Mouse (Mus musculus): Measurements from ENCODE around the gene Tgfb3. TPM values are rescaled to one million over a fixed set of nuclear protein-coding genes. Genes with fewer than 3 reads are reported as not detected.

Gene Tgfb3
- total and polyA plus RNA-seq, 2 experiments from 2014 or later = 12.1 to 14.2 TPM

DNA sequence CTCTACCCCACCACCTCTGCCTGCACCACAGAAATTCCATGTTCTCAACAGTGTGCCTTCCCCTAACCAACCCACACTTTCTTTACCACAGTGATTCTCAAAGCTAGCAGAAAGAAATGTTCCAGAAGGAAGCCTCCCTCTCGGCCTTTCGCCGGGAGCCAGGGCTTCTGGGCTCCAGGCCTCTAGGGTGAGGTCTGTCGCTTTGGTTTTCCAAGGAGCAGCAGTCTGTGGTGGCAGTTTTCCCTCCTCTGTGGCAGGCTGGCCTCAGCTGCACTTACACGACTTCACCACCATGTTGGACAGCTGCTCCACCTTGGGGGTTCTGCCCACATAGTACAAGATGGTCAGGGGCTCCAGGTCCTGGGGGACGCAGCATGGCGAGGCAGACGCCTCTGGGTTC lies 21.3 kb downstream of the Tgfb3 start:
- TF ChIP-seq CTCF (IDR thresholded peaks at IDR 0.05; ENCODE audit: low read depth) = no peak
- no peak for TF ChIP-seq EP300 (IDR thresholded peaks at IDR 0.05; ENCODE audit: low read depth)
- no peak for DNase-seq (ENCODE audit: low spot score)
- no peak for ATAC-seq (ENCODE audit: insufficient read depth, low read depth)
- Histone ChIP-seq H3K27me3 (ENCODE audit: control insufficient read depth, insufficient read depth, low read length) (no peaks in the 10 kb centered on the region), H3K9me3 (replicated peaks; ENCODE audit: control insufficient read depth, low read length) (no peaks in the 10 kb centered on the region), H3K36me3 (replicated peaks; ENCODE audit: control insufficient read depth, insufficient read depth, low read length) (peaks cover 29% of the 10 kb centered on the region), H3K27ac (ENCODE audit: low read depth) (no peak overlapping the region), H3K4me2 (ENCODE audit: low read depth, low read length) (no peak overlapping the region), H3K4me1 (ENCODE audit: control insufficient read depth, insufficient read depth) (no peaks in the 10 kb centered on the region), H3K9ac (replicated peaks; ENCODE audit: low read depth, low read length) (no peak overlapping the region), H3K4me3 (ENCODE audit: low read depth, low read length) (no peak overlapping the region)
- WGBS = 86% methylated on average over 8 of the region's 8 CpGs

DNA sequence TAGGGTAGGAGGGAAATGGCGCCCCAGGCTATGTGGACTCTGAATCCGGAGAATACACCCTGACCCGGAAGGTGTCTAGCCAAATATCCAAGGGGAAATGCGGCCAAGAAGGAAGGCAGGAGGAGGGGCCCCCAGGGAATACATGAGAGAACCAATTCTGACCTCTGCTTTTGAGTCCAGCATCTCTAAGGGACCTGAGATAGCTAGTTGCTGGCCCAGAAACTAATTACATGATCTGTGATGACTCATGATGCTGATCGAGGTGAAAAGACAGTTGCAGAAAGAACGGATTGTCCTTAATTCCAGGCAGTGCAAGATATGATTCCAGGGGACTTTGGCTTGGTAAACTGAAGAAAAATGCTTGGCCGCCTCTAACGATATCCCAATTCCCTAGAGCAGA lies 21.9 kb downstream of the Tgfb3 start:
- Histone ChIP-seq H3K4me3 (ENCODE audit: low read depth, low read length) (no peak overlapping the region), H3K36me3 (replicated peaks; ENCODE audit: control insufficient read depth, insufficient read depth, low read length) (peaks cover 24% of the 10 kb centered on the region), H3K9ac (replicated peaks; ENCODE audit: low read depth, low read length) (no peak overlapping the region), H3K27me3 (ENCODE audit: control insufficient read depth, insufficient read depth, low read length) (no peaks in the 10 kb centered on the region), H3K4me2 (ENCODE audit: low read depth, low read length) (no peak overlapping the region), H3K4me1 (ENCODE audit: control insufficient read depth, insufficient read depth) (no peaks in the 10 kb centered on the region), H3K27ac (ENCODE audit: low read depth) (no peak overlapping the region), H3K9me3 (replicated peaks; ENCODE audit: control insufficient read depth, low read length) (no peaks in the 10 kb centered on the region)
- DNase-seq (ENCODE audit: low spot score) = no peak
- 81% methylated on average over 8 of the region's 8 CpGs for WGBS
- TF ChIP-seq EP300 (IDR thresholded peaks at IDR 0.05; ENCODE audit: low read depth) (no peak), CTCF (IDR thresholded peaks at IDR 0.05; ENCODE audit: low read depth) (no peak)
- ATAC-seq (ENCODE audit: insufficient read depth, low read depth) = no peak

DNA sequence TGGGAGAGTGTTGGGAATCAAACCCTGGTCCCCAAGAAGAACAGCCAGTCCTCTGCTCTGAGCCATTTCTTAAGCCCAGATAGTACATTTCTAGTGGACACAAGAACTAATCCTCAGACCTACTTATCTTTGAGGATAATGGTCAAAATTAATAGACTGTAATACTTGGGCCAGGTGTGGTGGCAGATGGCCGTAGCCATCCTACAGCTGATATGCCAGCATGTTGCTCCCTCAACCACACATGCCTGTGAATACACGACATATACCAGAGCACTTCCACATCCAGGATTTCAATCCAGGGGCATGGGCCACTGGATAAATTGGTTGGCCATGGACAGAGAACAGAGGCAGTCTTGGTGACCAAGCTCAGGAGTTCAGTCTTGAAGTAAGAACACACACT lies 23.5 kb downstream of the Tgfb3 start:
- H3K4me3 ChIP-seq (ENCODE audit: low read depth, low read length) = no peak overlapping the region
- no peaks in the 10 kb centered on the region; the same call in 1 of the 2 replicates for H3K4me1 ChIP-seq (ENCODE audit: control insufficient read depth, insufficient read depth)
- H3K27ac ChIP-seq (ENCODE audit: low read depth) = no peak overlapping the region
- no peak overlapping the region for H3K4me2 ChIP-seq (ENCODE audit: low read depth, low read length)
- no peaks in the 10 kb centered on the region for H3K27me3 ChIP-seq (ENCODE audit: control insufficient read depth, insufficient read depth, low read length)
- 88% methylated on average over 2 of the region's 2 CpGs for WGBS
- ATAC-seq (ENCODE audit: insufficient read depth, low read depth) = no peak
- no peak overlapping the region for H3K9ac ChIP-seq (replicated peaks; ENCODE audit: low read depth, low read length)
- H3K36me3 ChIP-seq (replicated peaks; ENCODE audit: control insufficient read depth, insufficient read depth, low read length) = peaks cover 19% of the 10 kb centered on the region; the same call in 1 of the 2 replicates
- TF ChIP-seq CTCF (IDR thresholded peaks at IDR 0.05; ENCODE audit: low read depth) (no peak), EP300 (IDR thresholded peaks at IDR 0.05; ENCODE audit: low read depth) (no peak)
- no peaks in the 10 kb centered on the region for H3K9me3 ChIP-seq (replicated peaks; ENCODE audit: control insufficient read depth, low read length)
- no peak for DNase-seq (ENCODE audit: low spot score)

DNA sequence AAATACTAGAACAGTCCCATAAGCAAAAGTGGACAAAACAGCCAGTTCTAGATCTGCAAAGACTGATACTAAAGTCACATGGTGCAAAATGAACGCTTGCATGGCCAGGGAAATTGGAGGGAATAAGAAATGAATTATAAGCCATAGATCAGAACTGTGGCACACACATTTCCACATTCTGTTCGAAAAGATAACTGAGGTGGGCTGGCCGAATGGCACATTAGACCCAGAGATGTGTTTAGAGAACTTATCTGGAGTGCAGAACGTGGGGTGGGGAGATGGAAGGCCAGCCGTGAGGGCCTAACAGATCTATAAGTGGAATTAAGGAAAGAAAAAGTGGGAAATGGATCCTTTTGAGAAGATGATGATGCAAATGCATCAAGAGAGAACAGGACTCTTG lies 27.4 kb downstream of the Tgfb3 start:
- Histone ChIP-seq H3K27me3 (ENCODE audit: control insufficient read depth, insufficient read depth, low read length) (no peaks in the 10 kb centered on the region), H3K4me1 (ENCODE audit: control insufficient read depth, insufficient read depth) (no peaks in the 10 kb centered on the region; the same call in 1 of the 2 replicates)
- 85% methylated on average over 5 of the region's 5 CpGs for WGBS

DNA sequence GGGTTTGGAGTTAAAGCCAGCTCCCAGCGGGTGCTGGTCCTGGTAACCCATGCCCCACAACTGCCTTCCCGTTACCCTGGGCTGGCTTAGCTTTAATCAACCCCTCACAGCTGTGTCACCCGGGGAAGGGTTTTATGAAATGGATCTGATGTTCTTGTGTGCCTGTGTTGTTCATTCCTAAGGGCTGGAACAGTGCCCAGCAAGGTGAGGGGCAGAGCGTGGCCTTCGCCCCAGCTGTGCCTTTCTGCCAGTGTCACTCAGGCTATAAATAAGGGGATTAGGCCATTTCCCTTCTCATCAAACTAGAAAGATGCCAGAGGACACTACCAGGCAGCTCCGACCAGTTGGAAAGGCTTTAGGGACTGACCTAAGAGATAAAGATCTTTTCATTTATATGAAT lies 29.0 kb downstream of the Tgfb3 start:
- Histone ChIP-seq H3K4me3 (ENCODE audit: low read depth, low read length) (no peak overlapping the region), H3K9me3 (replicated peaks; ENCODE audit: control insufficient read depth, low read length) (no peaks in the 10 kb centered on the region), H3K4me2 (ENCODE audit: low read depth, low read length) (no peak overlapping the region), H3K9ac (replicated peaks; ENCODE audit: low read depth, low read length) (no peak overlapping the region), H3K27ac (ENCODE audit: low read depth) (no peak overlapping the region), H3K4me1 (ENCODE audit: control insufficient read depth, insufficient read depth) (no peaks in the 10 kb centered on the region; the same call in 1 of the 2 replicates), H3K27me3 (ENCODE audit: control insufficient read depth, insufficient read depth, low read length) (no peaks in the 10 kb centered on the region), H3K36me3 (replicated peaks; ENCODE audit: control insufficient read depth, insufficient read depth, low read length) (no peaks in the 10 kb centered on the region)
- ATAC-seq (ENCODE audit: insufficient read depth, low read depth) = no peak
- 56% methylated on average over 6 of the region's 6 CpGs for WGBS
- no peak for TF ChIP-seq CTCF (IDR thresholded peaks at IDR 0.05; ENCODE audit: low read depth)
- no peak for TF ChIP-seq EP300 (IDR thresholded peaks at IDR 0.05; ENCODE audit: low read depth)
- DNase-seq (ENCODE audit: low spot score) = no peak

More for the DNA sequence above, 27.4 kb downstream of the Tgfb3 start:
- no peak for ATAC-seq (ENCODE audit: insufficient read depth, low read depth)
- Histone ChIP-seq H3K9ac (replicated peaks; ENCODE audit: low read depth, low read length) (no peak overlapping the region), H3K36me3 (replicated peaks; ENCODE audit: control insufficient read depth, insufficient read depth, low read length) (peaks cover 12% of the 10 kb centered on the region; the same call in 1 of the 2 replicates), H3K9me3 (replicated peaks; ENCODE audit: control insufficient read depth, low read length) (no peaks in the 10 kb centered on the region), H3K4me3 (ENCODE audit: low read depth, low read length) (no peak overlapping the region), H3K4me2 (ENCODE audit: low read depth, low read length) (no peak overlapping the region), H3K27ac (ENCODE audit: low read depth) (no peak overlapping the region)
- DNase-seq (ENCODE audit: low spot score) = no peak
- no peak for TF ChIP-seq CTCF (IDR thresholded peaks at IDR 0.05; ENCODE audit: low read depth)

DNA sequence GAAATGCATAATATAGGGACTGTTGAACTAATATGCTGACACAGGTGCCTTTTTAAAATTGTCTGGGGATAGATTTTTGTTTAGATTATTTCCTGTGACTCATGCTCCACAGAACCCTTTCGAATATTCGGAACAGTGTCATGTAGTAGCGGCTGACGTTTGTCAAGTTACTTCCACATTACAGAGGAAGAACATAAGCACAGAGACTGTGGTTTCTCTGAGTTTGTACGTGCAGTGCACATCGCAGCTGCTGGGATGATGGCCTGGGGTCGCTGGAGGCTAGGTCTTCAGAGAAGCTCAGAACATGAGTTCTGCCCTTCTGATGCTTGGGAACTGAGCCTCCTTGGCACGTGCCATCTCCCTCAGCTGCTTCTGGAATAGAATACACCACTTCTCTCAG lies 31.5 kb downstream of the Tgfb3 start:
- ATAC-seq (ENCODE audit: insufficient read depth, low read depth) = no peak

More for the DNA sequence above, 31.5 kb downstream of the Tgfb3 start:
- H3K4me3 ChIP-seq (ENCODE audit: low read depth, low read length) = no peak overlapping the region
- no peaks in the 10 kb centered on the region for H3K27me3 ChIP-seq (ENCODE audit: control insufficient read depth, insufficient read depth, low read length)
- WGBS = 82% methylated on average over 8 of the region's 8 CpGs
- H3K36me3 ChIP-seq (replicated peaks; ENCODE audit: control insufficient read depth, insufficient read depth, low read length) = 0 out of 2 replicates have a peak, but pooled peaks cover 5% of the 10 kb centered on the region
- H3K4me1 ChIP-seq (ENCODE audit: control insufficient read depth, insufficient read depth) = no peaks in the 10 kb centered on the region; the same call in 1 of the 2 replicates
- no peak for TF ChIP-seq CTCF (IDR thresholded peaks at IDR 0.05; ENCODE audit: low read depth)
- TF ChIP-seq EP300 (IDR thresholded peaks at IDR 0.05; ENCODE audit: low read depth) = no peak
- no peak overlapping the region for H3K27ac ChIP-seq (ENCODE audit: low read depth)
- 0 out of 2 replicates have a peak, but pooled peaks cover 7% of the 10 kb centered on the region for H3K9me3 ChIP-seq (replicated peaks; ENCODE audit: control insufficient read depth, low read length)
- no peak overlapping the region for H3K9ac ChIP-seq (replicated peaks; ENCODE audit: low read depth, low read length)
- no peak for DNase-seq (ENCODE audit: low spot score)
- no peak overlapping the region for H3K4me2 ChIP-seq (ENCODE audit: low read depth, low read length)

All from heart, postnatal 0 days (tissue).